Mouse (Mus musculus) heart, postnatal 0 days (tissue): ENCODE results near the gene Necap2. TPM values are rescaled to one million over a fixed set of nuclear protein-coding genes. Genes with fewer than 3 reads are reported as not detected.

Experiments used
- ATAC-seq: fragments of 200-750 bp; cut with Nextera tagmentation; 2 replicates; pipeline ENCODE4 v1.8.0; 2017; ENCODE audit warnings: low read depth, moderate number of reproducible peaks, moderate library complexity; ENCODE audit not compliant: insufficient read depth
- DNase-seq: peaks from one replicate; pipeline ENCODE4 v3.0.0-alpha.2; 2016; ENCODE audit warnings: low spot score
- H3K27ac ChIP-seq: fragments of 300-500 bp; sonication (generic); 2 replicates; pipeline ENCODE4 v1.5.1; 2014; ENCODE audit warnings: low read depth, mild to moderate bottlenecking
- H3K27me3 ChIP-seq: fragments of 300-500 bp; sonication (generic); 2 replicates; pipeline ENCODE4 v1.6.1; 2014; ENCODE audit warnings: low read length, mixed read lengths; ENCODE audit not compliant: control insufficient read depth, insufficient read depth
- H3K36me3 ChIP-seq: fragments of 300-500 bp; sonication (generic); replicated peaks from 2 replicates; pipeline ENCODE4 v1.6.1; 2014; ENCODE audit warnings: low read length, mixed read lengths; ENCODE audit not compliant: control insufficient read depth, insufficient read depth
- H3K4me1 ChIP-seq: fragments of 300-500 bp; sonication (generic); 2 replicates; pipeline ENCODE4 v1.6.1; 2014; ENCODE audit warnings: antibody characterized with exemption; ENCODE audit not compliant: control insufficient read depth, insufficient read depth
- H3K4me2 ChIP-seq: fragments of 300-500 bp; sonication (generic); 2 replicates; pipeline ENCODE4 v1.6.1; 2014; ENCODE audit warnings: low read depth, mild to moderate bottlenecking, low read length, moderate library complexity
- H3K4me3 ChIP-seq: fragments of 300-500 bp; sonication (generic); 2 replicates; pipeline ENCODE4 v1.5.1; 2014; ENCODE audit warnings: low read depth, low read length
- H3K9ac ChIP-seq: fragments of 300-500 bp; sonication (generic); replicated peaks from 2 replicates; pipeline ENCODE4 v1.6.1; 2014; ENCODE audit warnings: low read depth, low read length, mixed read lengths
- H3K9me3 ChIP-seq: fragments of 300-500 bp; sonication (generic); replicated peaks from 2 replicates; pipeline ENCODE4 v1.6.1; 2016; ENCODE audit warnings: low read length; ENCODE audit not compliant: control insufficient read depth
- CTCF ChIP-seq: IDR thresholded peaks from 2 replicates; pipeline ENCODE4 v1.5.1; 2016; ENCODE audit warnings: antibody characterized with exemption, control low read depth, low read depth
- EP300 ChIP-seq: IDR thresholded peaks from 2 replicates; pipeline ENCODE4 v1.6.1; 2016; ENCODE audit warnings: antibody characterized with exemption, low read depth
- WGBS: fragments of 180-500 bp; shearing (Covaris S2); extraction: QIAGEN DNeasy Blood & Tissue Kit; methylation state at CpG from one replicate; pipeline ENCODE4 v1.1.7; 2014; 5-methylcytosine and 5-hydroxymethylcytosine counted together
- polyA plus RNA-seq: library from polyadenylated mRNA; unstranded; fragments of >200 nt; fragmentation: Nextera tagmentation; extraction: Ambion mirVana; gene quantifications from 2 replicates; pipeline ENCODE4 v1.2.1, GENCODE M21; 2015
- total RNA-seq: library from RNA; depleted of rRNA; stranded (reverse); fragments of >200 nt; gene quantifications from 2 replicates; pipeline ENCODE4 v1.2.3, GENCODE M21; 2014; ENCODE audit warnings: low replicate concordance

The Necap2 gene
- total and polyA plus RNA-seq, 2 experiments from 2014 or later = 33.8 to 47.1 TPM

DNA sequence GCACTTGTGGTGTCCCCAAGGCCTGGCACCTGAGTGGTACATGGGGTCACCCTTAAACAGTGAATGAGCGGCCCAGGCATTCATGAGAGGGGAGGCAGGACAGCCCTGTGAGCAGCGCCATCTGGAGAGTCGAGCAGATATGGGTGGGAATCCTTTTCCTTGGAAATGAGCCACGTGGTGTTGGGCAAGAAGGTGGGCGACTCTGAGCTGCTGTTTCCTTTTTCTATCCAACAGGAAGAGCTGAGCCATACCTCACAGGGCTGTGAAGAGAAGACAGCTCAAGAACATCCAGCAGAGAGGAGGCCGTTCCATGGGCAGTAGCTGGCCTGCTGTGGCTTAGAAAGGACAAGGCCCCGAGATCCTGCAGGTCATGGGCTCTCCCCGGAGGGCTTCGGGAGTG is 10.6 kb upstream of the Necap2 start:
- TF ChIP-seq CTCF = no peak
- no peak for TF ChIP-seq EP300
- Histone ChIP-seq H3K27me3 (no peaks in the 10 kb centered on the region), H3K4me1 (no peaks in the 10 kb centered on the region), H3K9me3 (no peaks in the 10 kb centered on the region), H3K4me2 (no peak overlapping the region), H3K4me3 (no peak overlapping the region), H3K9ac (no peak overlapping the region), H3K27ac (no peak overlapping the region), H3K36me3 (no peaks in the 10 kb centered on the region)
- 60% methylated on average over 9 of the region's 9 CpGs for WGBS
- DNase-seq (no peak), ATAC-seq (no peak)

DNA sequence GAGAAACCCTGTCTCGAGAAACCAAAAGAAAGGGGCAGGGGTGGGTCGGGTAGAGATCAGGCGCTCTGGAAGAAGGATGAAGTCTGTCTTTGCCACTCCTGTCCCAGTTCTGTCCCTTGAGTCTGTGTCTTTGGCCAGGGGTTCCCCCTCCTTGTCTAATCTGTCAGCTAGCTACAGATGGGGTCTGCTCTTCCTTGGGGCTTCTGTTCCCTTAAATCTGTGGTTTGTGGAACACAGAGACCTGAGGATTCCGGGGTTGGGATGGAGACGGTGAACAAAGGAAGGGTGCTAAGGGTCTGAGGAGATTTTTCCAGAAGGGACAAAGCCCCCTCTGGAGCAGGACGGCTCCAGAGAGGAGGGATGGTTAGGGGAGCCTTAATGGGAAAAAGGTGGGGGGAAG is 9.9 kb upstream of the Necap2 start, which contains the start of gene Spata21:
TSS of gene Spata21 (plus strand) at position 301 of the 400 bp plus-strand sequence.
- Histone ChIP-seq H3K27ac (no peak within 1 kb of the TSS), H3K4me1 (no peaks in the 10 kb centered on the region), H3K27me3 (no peaks in the 10 kb centered on the region), H3K9me3 (no peaks in the 10 kb centered on the region), H3K4me3 (no peak within 1 kb of the TSS), H3K9ac (no peak within 1 kb of the TSS), H3K36me3 (no peaks in the 10 kb centered on the region), H3K4me2 (no peak within 1 kb of the TSS)
- WGBS = 79% methylated on average over 6 of the region's 6 CpGs
- TF ChIP-seq CTCF (no peak), EP300 (no peak)
- ATAC-seq = no peak
- DNase-seq = no peak

DNA sequence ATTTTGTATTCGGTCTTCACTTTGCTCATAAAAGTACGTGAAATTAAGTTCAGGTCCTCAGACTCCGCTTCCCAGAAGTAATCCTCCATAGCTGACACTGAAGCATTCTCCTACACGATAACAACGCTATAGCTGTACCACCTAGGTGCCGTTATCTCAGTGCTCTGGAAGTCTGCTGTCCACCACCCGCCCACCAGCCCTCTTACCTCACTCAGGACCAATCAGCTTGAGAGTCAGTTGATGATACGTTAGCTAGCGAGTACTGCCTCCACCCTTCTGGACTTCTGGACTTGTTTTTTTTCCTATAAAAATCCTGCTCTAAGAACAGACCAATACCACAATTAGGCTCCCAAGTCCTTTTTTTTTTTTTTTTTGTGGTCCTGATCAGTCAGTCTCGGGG is 8.7 kb upstream of the Necap2 start:
- 49% methylated on average over 10 of the region's 10 CpGs for WGBS
- Histone ChIP-seq H3K36me3 (no peaks in the 10 kb centered on the region), H3K9me3 (no peaks in the 10 kb centered on the region), H3K4me2 (no peak overlapping the region), H3K4me1 (no peaks in the 10 kb centered on the region), H3K9ac (no peak overlapping the region), H3K4me3 (no peak overlapping the region), H3K27me3 (no peaks in the 10 kb centered on the region), H3K27ac (no peak overlapping the region)
- no peak for ATAC-seq
- TF ChIP-seq CTCF (no peak), EP300 (no peak)
- no peak for DNase-seq

DNA sequence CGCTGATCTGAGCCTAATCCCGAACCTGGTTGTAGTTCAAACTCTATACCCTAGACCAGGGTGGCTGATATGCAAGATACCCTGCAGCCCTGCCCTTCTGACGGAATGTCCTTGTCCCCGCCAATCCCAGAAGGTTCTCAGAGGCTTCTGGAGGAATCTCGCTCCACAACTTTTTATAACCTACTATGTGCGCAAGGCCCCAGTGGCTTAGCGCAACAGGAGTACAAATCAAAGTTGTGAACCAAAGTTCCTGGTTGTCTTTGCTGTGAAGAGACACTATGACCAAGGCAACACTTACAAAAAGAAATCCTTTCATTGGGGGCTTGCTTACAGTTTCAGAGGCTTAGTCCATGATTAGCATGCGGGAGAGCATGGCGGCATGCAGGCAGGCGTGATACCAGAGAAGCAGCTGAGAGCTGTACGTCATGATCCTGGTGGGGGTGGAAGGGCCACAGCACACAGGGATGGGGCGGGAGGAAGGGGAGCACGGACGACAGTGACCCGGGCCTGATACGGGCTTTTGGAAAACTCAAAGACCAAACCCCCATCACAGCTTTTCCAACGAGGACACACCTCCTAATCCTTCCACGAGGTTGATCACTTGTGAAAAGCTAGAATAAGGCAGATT is 467 bp upstream of the Necap2 start:
- Histone ChIP-seq H3K36me3 (no peaks in the 10 kb centered on the region; the same call in 1 of the 2 replicates), H3K27me3 (no peaks in the 10 kb centered on the region), H3K27ac (no peak overlapping the region), H3K4me1 (peaks cover 23% of the 10 kb centered on the region), H3K9me3 (no peaks in the 10 kb centered on the region), H3K4me2 (no peak overlapping the region), H3K4me3 (0 out of 2 replicates have a peak overlapping the region, but pooled peaks have one; percentile 92), H3K9ac (no peak overlapping the region)
- TF ChIP-seq EP300 (no peak), CTCF (no peak)
- DNase-seq = no peak
- ATAC-seq = no peak
- 69% methylated on average over 18 of the region's 18 CpGs for WGBS

DNA sequence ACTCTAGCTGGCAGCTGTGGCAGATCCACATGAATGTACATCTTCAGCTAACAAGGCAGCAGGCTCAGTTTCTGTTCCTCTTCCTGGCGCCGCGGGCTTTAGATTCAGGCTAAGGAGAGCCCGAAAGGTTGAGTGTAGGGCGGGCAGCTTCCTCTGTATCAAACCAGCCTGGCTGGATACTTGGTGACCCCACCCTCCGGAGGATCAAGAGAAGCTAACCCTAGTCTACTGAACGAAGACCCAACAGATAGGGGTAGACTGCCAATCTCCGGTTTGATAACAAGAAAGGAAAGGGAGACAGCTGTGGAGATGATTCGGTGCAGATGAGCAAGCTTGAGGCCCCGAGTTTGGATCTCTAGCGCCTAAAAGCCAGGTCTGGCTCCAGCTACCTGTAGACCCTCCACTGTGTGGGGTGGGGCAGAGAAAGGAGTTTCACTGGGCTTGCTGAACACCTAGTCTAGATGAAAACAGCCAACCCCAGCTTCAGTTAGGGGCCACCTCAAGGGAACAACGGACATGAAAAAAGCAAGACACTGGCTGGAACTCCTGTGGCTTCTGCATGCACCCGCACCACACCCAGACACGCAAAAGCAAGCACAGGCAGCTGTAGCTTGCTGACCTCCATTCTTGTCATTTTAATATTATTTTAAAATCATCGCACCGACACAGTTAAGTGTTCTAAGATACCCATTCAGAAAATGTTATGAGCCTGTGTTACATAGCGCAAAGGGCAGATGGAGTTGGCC is 1.2 kb downstream of the Necap2 start:
- peak overlapping the region; percentile 93 for H3K4me2 ChIP-seq
- 55% methylated on average over 17 of the region's 17 CpGs for WGBS
- H3K27me3 ChIP-seq = no peaks in the 10 kb centered on the region
- H3K4me1 ChIP-seq = peaks cover 26% of the 10 kb centered on the region
- peak overlapping the region; percentile 74 for H3K27ac ChIP-seq
- ATAC-seq = no peak
- no peak for DNase-seq
- peak overlapping the region; percentile 71 for H3K9ac ChIP-seq
- no peak for TF ChIP-seq EP300
- TF ChIP-seq CTCF = no peak
- peaks cover 7% of the 10 kb centered on the region for H3K36me3 ChIP-seq
- no peaks in the 10 kb centered on the region for H3K9me3 ChIP-seq
- peak overlapping the region; percentile 92 for H3K4me3 ChIP-seq
